Mouse (Mus musculus) inflammation-experienced regulatory T-cells, adult 16 weeks (primary cell): Measurements from ENCODE around the gene Afap1l2. TPM values are rescaled to one million over a fixed set of nuclear protein-coding genes. Genes with fewer than 3 reads are reported as not detected.

ENCODE experiments used
- polyA plus RNA-seq: library from polyadenylated mRNA; unstranded; fragments of 100-300 nt; shearing (Covaris generic); gene quantifications from one replicate; pipeline ENCODE4 v1.2.1, GENCODE M21; 2017

Afap1l2 gene
- polyA plus RNA-seq = not detected

DNA sequence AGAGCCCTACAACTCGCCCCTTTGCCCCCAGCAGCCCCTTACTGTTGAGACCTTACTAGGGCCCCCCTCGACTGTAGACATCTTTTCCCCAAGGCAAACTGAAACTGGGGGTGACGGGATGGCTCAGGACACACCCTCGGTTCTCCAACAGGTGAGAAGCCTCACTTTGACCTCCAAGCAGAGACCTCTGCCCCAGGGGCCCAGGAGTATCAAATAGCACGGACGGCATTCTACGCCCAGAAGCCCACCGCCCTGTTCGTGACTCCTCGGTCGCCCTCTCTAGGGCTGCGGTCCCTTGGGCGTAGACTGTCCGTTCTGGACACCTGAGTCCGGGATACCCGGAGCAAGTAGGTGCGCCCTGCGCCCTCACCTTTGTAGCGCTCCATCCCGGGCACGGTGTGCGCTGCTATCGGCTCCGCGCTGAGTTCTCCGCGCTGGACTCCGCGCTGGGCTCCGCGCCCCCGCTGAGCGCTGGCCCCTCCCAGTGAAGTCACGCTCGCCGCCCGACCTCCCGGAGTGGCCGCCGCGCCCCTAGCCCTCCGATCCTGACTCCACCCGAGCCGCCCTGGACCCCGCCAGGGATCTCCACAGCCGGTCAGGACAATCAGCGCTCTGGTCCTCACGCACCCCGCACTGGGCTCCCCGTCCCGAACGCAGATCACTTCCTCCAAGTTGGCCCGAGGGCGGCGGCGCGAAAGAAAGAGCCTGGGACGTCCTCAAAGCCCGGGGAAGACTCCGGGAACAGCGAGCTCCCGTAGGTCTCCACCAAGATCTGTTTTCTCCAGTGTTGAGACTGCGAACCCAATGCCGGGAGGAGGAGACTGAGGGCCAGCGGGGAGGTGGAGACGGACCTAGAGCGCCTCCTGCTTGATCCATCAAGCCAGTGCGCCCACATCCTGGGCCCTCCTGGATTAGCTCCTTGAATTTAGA is at the start of gene Afap1l2:
Gene Afap1l2 (minus strand): TSS at position 448 of the 930 bp plus-strand sequence.

GRCm38 (mm10) chr19:56873816-56874600 is 134.0 kb downstream of the Afap1l2 start, which contains the start of gene Vwa2:
Vwa2 (plus strand) TSS chr19:56874249.

Other genes starting within 250 kb of the Afap1l2 start
- gene Ccdc186, start 186.0 kb downstream of the Afap1l2 start, polyA plus RNA-seq = 22.0 TPM
- gene Tdrd1, start 182.0 kb downstream of the Afap1l2 start, polyA plus RNA-seq = not detected
- gene Vwa2, start 134.0 kb downstream of the Afap1l2 start, polyA plus RNA-seq = not detected